Mouse (Mus musculus): ENCODE data around the gene Shprh. TPM values are rescaled to one million over a fixed set of nuclear protein-coding genes. Genes with fewer than 3 reads are reported as not detected.
"Not testable (repeated sequence)": the region's sequence is repeated elsewhere in the genome, so short reads cannot be mapped to it uniquely, and the experiment has no call there.

The Shprh gene
- polyA plus RNA-seq, 1 experiment from 2014 or later, result 15.6 TPM

DNA sequence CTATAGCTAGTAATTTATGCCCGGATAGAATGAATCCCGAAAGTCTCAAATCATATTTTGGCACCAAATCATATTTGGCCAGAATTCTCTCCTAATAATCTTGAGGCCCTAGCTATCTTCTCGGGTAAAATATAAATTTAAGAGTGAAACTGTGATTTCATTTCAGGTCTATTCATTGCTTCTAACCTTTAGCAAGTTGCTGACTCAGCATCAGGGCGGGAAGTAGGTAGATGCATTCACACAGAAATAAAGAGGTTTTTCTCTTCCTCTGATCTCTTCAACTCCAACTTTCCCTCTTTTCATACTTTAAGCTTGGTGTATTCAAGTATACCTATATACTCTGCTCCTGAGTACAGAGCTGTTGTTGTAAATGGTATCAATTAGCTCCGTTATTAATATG is 30.9 kb downstream of the Shprh start:
- Histone ChIP-seq H3K36me3 (peaks cover 45% of the 10 kb centered on the region), H3K4me1 (no peaks in the 10 kb centered on the region), H3K27me3 (no peaks in the 10 kb centered on the region), H3K4me2 (no peak overlapping the region), H3K9ac (no peak overlapping the region), H3K4me3 (no peak overlapping the region), H3K9me3 (no peaks in the 10 kb centered on the region), H3K27ac (no peak overlapping the region)
- WGBS, result 92% methylated on average over 5 of the region's 5 CpGs
- ATAC-seq (ENCODE audit: borderline replicate concordance, extremely low read depth, low FRiP score, low TSS enrichment), result no peak

DNA sequence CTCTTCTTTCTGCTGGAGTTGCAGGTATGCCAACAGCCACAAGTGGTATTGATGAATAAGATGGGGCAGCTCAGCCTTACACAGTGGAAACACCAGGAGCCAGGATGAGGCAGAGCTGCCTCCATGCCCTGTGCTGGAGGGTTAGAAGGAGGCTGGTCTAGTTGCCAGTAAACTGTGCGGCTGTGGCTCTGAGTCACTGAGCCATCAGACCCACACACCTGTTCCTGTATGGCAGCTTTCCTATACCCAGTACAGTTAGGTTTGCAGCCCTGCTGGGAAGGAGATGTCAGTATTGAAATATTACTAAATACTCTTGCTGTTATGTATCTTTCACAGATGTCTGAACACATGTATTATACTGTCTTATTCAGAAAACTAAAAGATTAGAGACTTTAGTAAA is 48.1 kb downstream of the Shprh start:
- no peaks in the 10 kb centered on the region for H3K4me1 ChIP-seq
- ATAC-seq (ENCODE audit: borderline replicate concordance, extremely low read depth, low FRiP score, low TSS enrichment), result no peak
- H3K36me3 ChIP-seq, result peaks cover 41% of the 10 kb centered on the region
- no peak overlapping the region for H3K9ac ChIP-seq
- H3K9me3 ChIP-seq, result no peaks in the 10 kb centered on the region
- no peak overlapping the region for H3K4me2 ChIP-seq
- H3K27ac ChIP-seq, result no peak overlapping the region
- no peak overlapping the region for H3K4me3 ChIP-seq
- no peaks in the 10 kb centered on the region for H3K27me3 ChIP-seq
- WGBS, result 95% methylated on average over 1 of the region's 1 CpGs

DNA sequence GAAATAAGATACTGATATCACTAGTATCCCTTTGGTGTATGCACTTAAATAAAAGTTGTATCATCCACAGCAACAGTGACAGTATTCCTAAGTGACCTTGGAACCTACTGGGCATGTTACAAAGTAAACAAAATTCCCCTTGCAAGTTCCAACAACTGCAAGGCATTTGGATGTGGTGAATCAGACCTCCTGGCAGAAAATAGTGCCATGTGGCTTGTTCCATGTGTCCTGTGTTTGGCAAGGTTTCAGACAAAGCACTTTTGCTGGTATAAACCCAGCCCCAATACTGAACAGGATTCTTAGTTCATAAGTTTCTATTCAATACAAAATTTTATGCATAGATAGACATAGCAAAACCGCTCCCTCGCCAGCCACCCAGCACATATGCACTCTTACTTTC is 49.1 kb downstream of the Shprh start:
- no peak overlapping the region for H3K4me3 ChIP-seq

DNA sequence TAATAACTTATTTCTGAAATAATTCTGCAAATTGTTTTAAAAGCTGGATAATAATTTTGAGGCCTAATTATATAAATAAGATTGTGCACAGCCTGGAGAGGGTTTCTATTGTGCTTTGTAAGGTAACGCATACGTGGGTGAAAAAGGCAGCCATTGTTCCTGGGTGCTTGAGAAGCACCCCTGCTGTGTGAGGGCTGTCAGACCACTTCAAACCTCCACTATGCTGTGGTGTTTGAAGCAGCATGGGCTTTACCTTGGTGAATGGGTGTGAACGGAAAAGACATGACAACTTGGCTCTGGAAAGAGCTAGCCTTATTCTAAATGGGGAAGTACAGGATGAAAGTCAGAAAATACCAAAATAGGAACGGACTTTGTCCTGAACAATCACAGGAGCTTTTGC is 50.8 kb downstream of the Shprh start:
- no peak for ATAC-seq (ENCODE audit: borderline replicate concordance, extremely low read depth, low FRiP score, low TSS enrichment)
- no peaks in the 10 kb centered on the region for H3K27me3 ChIP-seq
- no peak overlapping the region for H3K27ac ChIP-seq
- H3K4me2 ChIP-seq, result no peak overlapping the region
- H3K4me1 ChIP-seq, result no peaks in the 10 kb centered on the region
- no peaks in the 10 kb centered on the region for H3K9me3 ChIP-seq
- peaks cover 39% of the 10 kb centered on the region for H3K36me3 ChIP-seq
- H3K9ac ChIP-seq, result no peak overlapping the region
- no peak overlapping the region for H3K4me3 ChIP-seq
- WGBS, result 60% methylated on average over 4 of the region's 4 CpGs

More for the DNA sequence above, 49.1 kb downstream of the Shprh start:
- Histone ChIP-seq H3K4me1 (no peaks in the 10 kb centered on the region), H3K9ac (no peak overlapping the region), H3K4me2 (no peak overlapping the region), H3K9me3 (no peaks in the 10 kb centered on the region), H3K27ac (no peak overlapping the region), H3K27me3 (no peaks in the 10 kb centered on the region), H3K36me3 (peaks cover 47% of the 10 kb centered on the region)
- WGBS, result 95% methylated on average over 2 of the region's 2 CpGs
- ATAC-seq (ENCODE audit: borderline replicate concordance, extremely low read depth, low FRiP score, low TSS enrichment), result no peak

DNA sequence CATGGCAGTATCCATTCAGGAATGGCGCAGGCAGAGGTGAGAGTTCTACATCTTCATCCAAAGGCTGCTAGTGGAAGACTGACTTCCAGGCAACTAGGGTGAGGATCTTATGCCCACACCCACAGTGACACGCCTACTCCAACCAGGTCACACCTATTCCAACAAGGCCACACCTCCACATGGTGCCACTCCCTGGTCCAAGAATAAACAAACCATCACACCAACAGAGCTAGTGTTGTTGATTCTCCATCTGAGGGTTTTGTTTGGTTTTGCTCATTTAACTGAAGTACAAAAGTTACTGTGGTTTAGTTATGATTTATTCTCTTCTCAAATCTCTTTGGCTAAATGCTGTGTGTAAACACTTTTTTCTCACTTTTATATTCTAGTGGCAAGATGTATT is 56.7 kb downstream of the Shprh start:
- H3K4me3 ChIP-seq; ATAC-seq (ENCODE audit: borderline replicate concordance, extremely low read depth, low FRiP score, low TSS enrichment); H3K9me3 ChIP-seq; H3K4me2 ChIP-seq; H3K4me1 ChIP-seq; H3K27me3 ChIP-seq; H3K9ac ChIP-seq; H3K27ac ChIP-seq: not testable (repeated sequence)
- peaks cover 39% of the 10 kb centered on the region for H3K36me3 ChIP-seq
- 82% methylated on average over 2 of the region's 2 CpGs for whole genome bisulfite sequencing

DNA sequence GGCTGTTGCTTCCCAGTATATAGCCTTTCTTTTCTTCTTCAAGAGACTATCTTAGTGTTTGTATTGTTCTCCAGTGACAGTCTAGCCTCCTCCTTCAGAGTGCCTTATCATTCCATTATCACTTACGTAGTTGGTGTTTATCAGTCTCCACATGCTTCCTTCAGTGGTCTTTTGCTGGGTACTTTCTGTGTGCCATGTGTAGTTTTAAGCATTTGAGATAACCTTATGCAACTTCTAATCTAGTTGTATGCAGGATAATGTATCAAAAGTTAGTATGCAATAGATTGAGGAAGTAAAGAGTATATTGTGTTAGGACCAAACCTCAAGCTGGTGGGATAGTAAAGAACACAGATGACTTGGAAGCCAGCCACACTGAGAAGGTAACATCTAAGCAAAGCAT is 59.4 kb downstream of the Shprh start:
- H3K4me2 ChIP-seq, result no peak overlapping the region
- no peak overlapping the region for H3K9ac ChIP-seq

DNA sequence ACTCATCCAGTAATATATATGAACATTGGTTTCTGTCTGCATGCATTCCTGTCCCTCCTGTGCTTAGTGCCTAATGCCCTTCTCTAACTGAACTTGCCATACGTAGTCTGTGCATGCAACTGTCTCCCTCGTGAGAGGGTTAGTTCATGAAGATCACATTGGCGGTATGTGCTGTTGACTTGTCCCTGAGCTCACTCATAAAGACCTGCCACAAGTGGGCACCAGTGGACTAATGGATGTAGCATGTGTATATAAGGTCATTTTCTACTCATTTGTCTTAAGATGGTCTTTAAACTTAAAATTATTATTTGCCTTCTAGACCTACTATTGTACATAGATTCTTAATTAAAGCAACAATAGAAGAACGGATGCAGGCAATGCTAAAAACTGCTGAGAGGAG is 62.8 kb downstream of the Shprh start:
- Histone ChIP-seq H3K36me3 (peaks cover 43% of the 10 kb centered on the region), H3K9ac (no peak overlapping the region), H3K4me1 (no peaks in the 10 kb centered on the region), H3K27ac (no peak overlapping the region), H3K4me3 (no peak overlapping the region), H3K27me3 (no peaks in the 10 kb centered on the region), H3K9me3 (no peaks in the 10 kb centered on the region), H3K4me2 (no peak overlapping the region)
- ATAC-seq (ENCODE audit: borderline replicate concordance, extremely low read depth, low FRiP score, low TSS enrichment), result no peak
- 76% methylated on average over 4 of the region's 4 CpGs for WGBS

More for the DNA sequence above, 59.4 kb downstream of the Shprh start:
- 93% methylated on average over 1 of the region's 1 CpGs for WGBS
- Histone ChIP-seq H3K36me3 (peaks cover 42% of the 10 kb centered on the region), H3K9me3 (no peaks in the 10 kb centered on the region), H3K4me1 (no peaks in the 10 kb centered on the region), H3K4me3 (no peak overlapping the region), H3K27ac (no peak overlapping the region), H3K27me3 (no peaks in the 10 kb centered on the region)
- no peak for ATAC-seq (ENCODE audit: borderline replicate concordance, extremely low read depth, low FRiP score, low TSS enrichment)

DNA sequence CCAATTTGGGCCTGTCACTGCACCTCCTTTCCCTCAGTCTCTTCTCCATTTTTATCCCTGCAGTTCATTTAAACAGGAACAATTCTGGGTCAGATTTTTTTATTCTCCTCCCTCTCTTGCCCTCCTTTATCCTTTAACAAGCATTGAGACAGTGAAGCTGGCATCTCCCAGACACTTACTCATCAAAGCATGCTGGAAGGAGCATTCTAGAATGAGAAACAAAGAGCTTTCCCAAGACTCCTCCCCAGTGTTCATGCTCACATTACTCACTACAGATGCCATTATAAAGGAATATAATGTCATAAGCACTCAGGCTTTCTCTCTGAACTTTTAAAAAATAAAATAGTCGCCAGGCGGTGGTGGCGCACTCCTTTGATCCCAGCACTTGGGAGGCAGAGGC is 77.2 kb downstream of the Shprh start:
- no peak overlapping the region for H3K4me3 ChIP-seq
- no peaks in the 10 kb centered on the region for H3K9me3 ChIP-seq
- no peak overlapping the region for H3K27ac ChIP-seq
- no peak for ATAC-seq (ENCODE audit: borderline replicate concordance, extremely low read depth, low FRiP score, low TSS enrichment)
- no peaks in the 10 kb centered on the region for H3K36me3 ChIP-seq
- H3K27me3 ChIP-seq, result no peaks in the 10 kb centered on the region
- H3K4me2 ChIP-seq, result no peak overlapping the region
- WGBS, result 81% methylated on average over 3 of the region's 3 CpGs
- H3K9ac ChIP-seq, result no peak overlapping the region
- H3K4me1 ChIP-seq, result peaks cover 7% of the 10 kb centered on the region; the same call in 1 of the 2 replicates

DNA sequence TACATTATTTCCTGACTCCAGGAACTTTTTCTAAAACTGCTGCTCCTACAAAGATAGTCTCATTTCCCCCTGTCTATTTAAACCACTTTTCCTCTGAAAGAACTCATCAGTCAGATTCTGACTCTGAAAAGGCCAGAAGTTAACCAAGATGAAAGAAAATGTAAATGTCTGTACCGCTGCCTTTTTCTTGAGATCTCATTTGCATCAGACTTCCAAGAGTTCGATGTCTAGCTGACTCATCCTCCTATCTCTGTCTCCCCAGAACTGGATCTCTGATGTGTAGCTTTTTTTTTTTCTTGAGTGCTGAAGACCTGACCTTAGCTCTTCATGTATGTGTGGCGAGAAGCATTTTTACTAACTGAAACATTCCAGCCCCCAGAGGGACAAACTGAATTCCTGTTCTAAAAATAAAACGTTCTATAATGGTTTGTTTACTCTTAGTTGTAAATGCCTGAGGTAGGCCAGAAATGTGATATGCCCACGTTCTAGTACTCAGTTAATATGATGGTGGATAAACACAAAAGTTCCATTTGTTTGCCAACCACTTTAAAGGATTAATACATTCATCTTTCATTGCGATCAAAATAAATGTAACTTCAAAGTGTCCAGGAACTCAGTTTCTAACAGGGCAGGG is 80.4 kb downstream of the Shprh start:
- Histone ChIP-seq H3K4me1 (peaks cover 7% of the 10 kb centered on the region; the same call in 1 of the 2 replicates), H3K27me3 (no peaks in the 10 kb centered on the region), H3K27ac (no peak overlapping the region), H3K9ac (no peak overlapping the region), H3K36me3 (no peaks in the 10 kb centered on the region), H3K9me3 (no peaks in the 10 kb centered on the region), H3K4me3 (no peak overlapping the region), H3K4me2 (no peak overlapping the region)
- peak; percentile 39; the same call in 1 of the 2 replicates for ATAC-seq (ENCODE audit: borderline replicate concordance, extremely low read depth, low FRiP score, low TSS enrichment)
- 12% methylated on average over 6 of the region's 6 CpGs for WGBS

DNA sequence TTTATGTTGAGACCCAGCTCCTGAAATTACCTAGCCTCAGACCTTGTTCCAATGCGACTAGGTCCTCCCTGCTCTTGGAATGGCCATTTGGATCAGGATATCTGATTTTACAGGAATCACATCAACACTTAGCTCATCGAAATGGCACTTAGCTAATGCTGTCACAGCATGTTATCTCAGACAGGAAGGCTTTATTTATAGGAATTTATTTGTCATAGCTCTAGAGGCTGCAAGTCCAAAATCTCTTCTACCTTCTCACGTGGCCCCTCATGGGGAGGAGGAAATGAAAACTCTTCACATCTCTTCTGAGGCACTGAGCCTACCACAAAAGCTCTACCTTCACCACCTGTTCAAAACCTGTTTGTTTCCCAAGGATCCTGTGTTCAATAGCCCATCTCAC is 84.0 kb downstream of the Shprh start:
- Histone ChIP-seq H3K9ac (no peak overlapping the region), H3K9me3 (no peaks in the 10 kb centered on the region), H3K27ac (no peak overlapping the region), H3K4me1 (peaks cover 7% of the 10 kb centered on the region; the same call in 1 of the 2 replicates), H3K4me3 (no peak overlapping the region), H3K36me3 (no peaks in the 10 kb centered on the region), H3K27me3 (no peaks in the 10 kb centered on the region), H3K4me2 (no peak overlapping the region)
- 44% methylated on average over 3 of the region's 3 CpGs for WGBS
- no peak for ATAC-seq (ENCODE audit: borderline replicate concordance, extremely low read depth, low FRiP score, low TSS enrichment)

DNA sequence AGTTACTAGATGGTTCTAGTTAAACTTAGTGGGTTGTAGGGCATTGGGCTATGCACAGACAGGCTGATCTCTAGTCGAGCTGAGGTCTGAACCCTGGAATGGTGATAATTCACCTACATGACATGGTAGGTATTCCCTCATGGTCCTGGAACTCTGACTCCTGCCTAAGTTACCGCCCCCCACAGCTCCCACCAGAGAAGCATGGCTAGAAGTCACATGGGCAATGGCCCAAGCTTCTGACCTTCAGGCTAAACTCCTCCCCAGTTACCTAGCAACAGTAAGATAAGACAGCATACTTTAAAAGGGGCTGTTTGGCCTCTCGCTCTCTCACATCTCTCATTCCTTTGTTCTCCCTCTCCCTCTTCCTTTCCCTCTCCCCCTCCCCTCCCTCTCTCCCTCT is 93.8 kb downstream of the Shprh start:
- WGBS, result 31% methylated on average over 3 of the region's 3 CpGs
- H3K4me3 ChIP-seq; H3K27ac ChIP-seq; H3K9ac ChIP-seq; H3K4me2 ChIP-seq; H3K36me3 ChIP-seq; H3K4me1 ChIP-seq; ATAC-seq (ENCODE audit: borderline replicate concordance, extremely low read depth, low FRiP score, low TSS enrichment); H3K27me3 ChIP-seq; H3K9me3 ChIP-seq: not testable (repeated sequence)

DNA sequence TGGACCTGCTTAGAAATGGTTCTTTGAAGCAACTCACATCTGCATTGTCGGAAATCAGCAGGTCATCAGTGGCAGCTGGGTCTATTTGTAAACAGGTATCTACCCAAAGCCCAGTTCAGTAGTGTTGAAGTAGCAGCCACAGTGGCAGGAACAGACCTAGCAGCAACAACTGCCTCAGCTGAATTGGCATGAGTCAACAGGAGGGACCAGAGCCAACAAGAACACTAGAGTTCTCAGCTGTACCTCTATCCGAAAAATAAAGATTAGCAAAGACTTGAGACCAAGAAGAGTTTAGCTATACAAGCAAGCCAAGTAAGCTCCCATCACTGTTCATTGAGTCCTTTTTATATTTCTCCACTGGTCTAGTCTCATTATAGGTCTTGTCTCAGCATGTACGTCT is 99.0 kb downstream of the Shprh start:
- Histone ChIP-seq H3K27me3 (no peaks in the 10 kb centered on the region), H3K9me3 (no peaks in the 10 kb centered on the region), H3K27ac (no peak overlapping the region), H3K36me3 (no peaks in the 10 kb centered on the region), H3K4me3 (no peak overlapping the region), H3K4me2 (no peak overlapping the region), H3K4me1 (peaks cover 6% of the 10 kb centered on the region; the same call in 1 of the 2 replicates), H3K9ac (no peak overlapping the region)
- no peak for ATAC-seq (ENCODE audit: borderline replicate concordance, extremely low read depth, low FRiP score, low TSS enrichment)
- 81% methylated on average over 3 of the region's 3 CpGs for WGBS

Data from lung, embryonic 15.5 days (tissue).